Mouse (Mus musculus): Measurements from ENCODE around the gene Gfer.
"Not testable (repeated sequence)": the region's sequence is repeated elsewhere in the genome, so short reads cannot be mapped to it uniquely, and the experiment has no call there.

The Gfer gene

GRCm38 (mm10) chr17:24722220-24722924, 26.4 kb upstream of the Gfer start:
- no peak for DNase-seq (ENCODE audit: low spot score)

- DNase-seq (ENCODE audit: low spot score) = not testable (repeated sequence)
Observed at GRCm38 (mm10) chr17:24721383-24721955, 25.5 kb upstream of the Gfer start.

GRCm38 (mm10) chr17:24720616-24721015, 24.7 kb upstream of the Gfer start:
- DNase-seq (ENCODE audit: low spot score) = not testable (repeated sequence)

GRCm38 (mm10) chr17:24719494-24720222, 23.7 kb upstream of the Gfer start:
- peak; percentile 99 for DNase-seq (ENCODE audit: low spot score)

GRCm38 (mm10) chr17:24718938-24719337, 23.0 kb upstream of the Gfer start:
- not testable (repeated sequence) for DNase-seq (ENCODE audit: low spot score)

GRCm38 (mm10) chr17:24717943-24718342, 22.0 kb upstream of the Gfer start, which contains the start of the genes Rnf151 and Rps2:
Gene Rnf151, minus strand, starts transcription at chr17:24718063.
Gene Rps2, plus strand, starts transcription at chr17:24718116.
- DNase-seq (ENCODE audit: low spot score) = no peak

- no peak for DNase-seq (ENCODE audit: low spot score)
Observed at GRCm38 (mm10) chr17:24716166-24716682, 20.3 kb upstream of the Gfer start.

- no peak for DNase-seq (ENCODE audit: low spot score)
Observed at GRCm38 (mm10) chr17:24715556-24715955, 19.6 kb upstream of the Gfer start.

GRCm38 (mm10) chr17:24708646-24709045, 12.7 kb upstream of the Gfer start:
- no peak for DNase-seq (ENCODE audit: low spot score)

GRCm38 (mm10) chr17:24707801-24708425, 12.0 kb upstream of the Gfer start:
- DNase-seq (ENCODE audit: low spot score) = no peak

- peak; percentile 94 for DNase-seq (ENCODE audit: low spot score)
Observed at GRCm38 (mm10) chr17:24706982-24707800, 11.2 kb upstream of the Gfer start, which contains the start of gene Tbl3. Gene Tbl3, minus strand, starts transcription at chr17:24707660.

- DNase-seq (ENCODE audit: low spot score) = no peak
Observed at GRCm38 (mm10) chr17:24705821-24706220, 9.9 kb upstream of the Gfer start.

GRCm38 (mm10) chr17:24701251-24701650, 5.3 kb upstream of the Gfer start:
- DNase-seq (ENCODE audit: low spot score) = no peak

- DNase-seq (ENCODE audit: low spot score) = no peak
Observed at GRCm38 (mm10) chr17:24699473-24699872, 3.5 kb upstream of the Gfer start.

GRCm38 (mm10) chr17:24698715-24699114, 2.8 kb upstream of the Gfer start:
- DNase-seq (ENCODE audit: low spot score) = no peak

GRCm38 (mm10) chr17:24697985-24698384, 2.0 kb upstream of the Gfer start:
- DNase-seq (ENCODE audit: low spot score) = no peak

GRCm38 (mm10) chr17:24695326-24696010, 488 bp downstream of the Gfer start:
- no peak for DNase-seq (ENCODE audit: low spot score)

- DNase-seq (ENCODE audit: low spot score) = no peak
Observed at GRCm38 (mm10) chr17:24692385-24692784, 3.6 kb downstream of the Gfer start.

- DNase-seq (ENCODE audit: low spot score) = no peak
Observed at GRCm38 (mm10) chr17:24689251-24690081, 6.5 kb downstream of the Gfer start, which contains the start of gene Syngr3. Gene Syngr3, minus strand, starts transcription at chr17:24689955.

- DNase-seq (ENCODE audit: low spot score) = no peak
Observed at GRCm38 (mm10) chr17:24687599-24687998, 8.4 kb downstream of the Gfer start.
